Mouse (Mus musculus) c-Kit-positive CD71-positive TER-119-negative erythroid progenitor cells, embryonic 14.5 days (primary cell): Measurements from ENCODE around the gene Gas2l3.

ENCODE experiments used
- DNase-seq: peaks from one replicate; pipeline ENCODE4 v3.0.0-alpha.2; 2013; ENCODE audit warnings: low read depth

Gene Gas2l3

GRCm38 (mm10) chr10:89443623-89444151 is at the start of gene Gas2l3:
Gene Gas2l3, minus strand, starts transcription at chr10:89443967.
- peak; percentile 88 for DNase-seq

GRCm38 (mm10) chr10:89491321-89491720 is 47.6 kb upstream of the Gas2l3 start:
- DNase-seq = no peak

GRCm38 (mm10) chr10:89490250-89490649 is 46.5 kb upstream of the Gas2l3 start:
- no peak for DNase-seq

- no peak for DNase-seq
These were observed 45.7 kb upstream of the Gas2l3 start for GRCm38 (mm10) chr10:89489459-89489858.

- DNase-seq = no peak
These were observed 43.4 kb upstream of the Gas2l3 start for GRCm38 (mm10) chr10:89486995-89487742.

GRCm38 (mm10) chr10:89484907-89485306 is 41.1 kb upstream of the Gas2l3 start:
- DNase-seq = no peak

- DNase-seq = no peak
These were observed 40.2 kb upstream of the Gas2l3 start for GRCm38 (mm10) chr10:89483812-89484602.

- DNase-seq = no peak
These were observed 39.3 kb upstream of the Gas2l3 start for GRCm38 (mm10) chr10:89483113-89483512.

GRCm38 (mm10) chr10:89482142-89482681 is 38.4 kb upstream of the Gas2l3 start:
- DNase-seq = no peak

GRCm38 (mm10) chr10:89481638-89482037 is 37.9 kb upstream of the Gas2l3 start:
- DNase-seq = no peak

- no peak for DNase-seq
These were observed 35.0 kb upstream of the Gas2l3 start for GRCm38 (mm10) chr10:89478766-89479165.

GRCm38 (mm10) chr10:89470596-89471353 is 27.0 kb upstream of the Gas2l3 start:
- DNase-seq = no peak

- no peak for DNase-seq
These were observed 21.1 kb upstream of the Gas2l3 start for GRCm38 (mm10) chr10:89464760-89465405.

GRCm38 (mm10) chr10:89462890-89463289 is 19.1 kb upstream of the Gas2l3 start:
- no peak for DNase-seq

GRCm38 (mm10) chr10:89461856-89462507 is 18.2 kb upstream of the Gas2l3 start:
- DNase-seq = peak; percentile 90

GRCm38 (mm10) chr10:89460972-89461371 is 17.2 kb upstream of the Gas2l3 start:
- DNase-seq = no peak

- no peak for DNase-seq
These were observed 15.0 kb upstream of the Gas2l3 start for GRCm38 (mm10) chr10:89458770-89459169.

GRCm38 (mm10) chr10:89453794-89454193 is 10.0 kb upstream of the Gas2l3 start:
- no peak for DNase-seq

GRCm38 (mm10) chr10:89453068-89453641 is 9.4 kb upstream of the Gas2l3 start:
- no peak for DNase-seq

GRCm38 (mm10) chr10:89450411-89450810 is 6.6 kb upstream of the Gas2l3 start:
- no peak for DNase-seq

- no peak for DNase-seq
These were observed 614 bp upstream of the Gas2l3 start for GRCm38 (mm10) chr10:89444381-89444780.
